Mouse (Mus musculus): ENCODE measurements around the gene Fcer2a. TPM values are rescaled to one million over a fixed set of nuclear protein-coding genes. Genes with fewer than 3 reads are reported as not detected.

Gene Fcer2a
- polyA plus RNA-seq, 1 experiment from 2014 or later: 0.38 TPM

DNA sequence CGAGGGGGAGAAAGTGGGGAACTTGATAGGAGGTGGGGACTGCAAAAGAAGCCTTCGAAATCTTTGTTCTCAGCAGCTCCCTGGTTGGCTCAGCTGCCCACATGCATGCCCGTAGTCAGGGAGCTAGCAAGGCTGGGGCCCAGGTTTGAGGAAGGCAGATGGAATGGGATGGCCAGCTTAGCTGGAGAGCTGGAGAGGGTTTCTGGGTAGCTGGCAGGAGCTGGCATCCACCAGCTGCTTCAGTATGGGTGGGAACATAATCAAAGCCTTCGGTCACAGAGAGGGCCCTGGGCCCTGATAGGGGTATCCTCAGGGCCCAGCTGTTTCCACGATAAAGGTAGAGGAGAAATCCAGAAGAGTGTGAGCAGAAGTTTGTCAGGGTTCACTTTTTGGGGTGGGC, 11.5 kb downstream of the Fcer2a start:
- Histone ChIP-seq H3K4me3 (replicated peaks; ENCODE audit: low read depth, low read length) (no peak overlapping the region), H3K27me3 (ENCODE audit: control insufficient read depth, insufficient read depth, low read length) (no peaks in the 10 kb centered on the region), H3K27ac (replicated peaks; ENCODE audit: low read depth, low read length) (no peak overlapping the region), H3K4me1 (ENCODE audit: control insufficient read depth, insufficient read depth, low read length) (peaks cover 6% of the 10 kb centered on the region), H3K36me3 (ENCODE audit: control insufficient read depth, insufficient read depth, low read length) (peaks cover 42% of the 10 kb centered on the region), H3K9ac (replicated peaks; ENCODE audit: low read length) (no peak overlapping the region), H3K9me3 (ENCODE audit: control insufficient read depth, low read length) (no peaks in the 10 kb centered on the region), H3K4me2 (ENCODE audit: low read length) (no peak overlapping the region)
- WGBS: 92% methylated on average over 5 of the region's 5 CpGs
- no peak for DNase-seq
- ATAC-seq (ENCODE audit: low FRiP score, low TSS enrichment): no peak

DNA sequence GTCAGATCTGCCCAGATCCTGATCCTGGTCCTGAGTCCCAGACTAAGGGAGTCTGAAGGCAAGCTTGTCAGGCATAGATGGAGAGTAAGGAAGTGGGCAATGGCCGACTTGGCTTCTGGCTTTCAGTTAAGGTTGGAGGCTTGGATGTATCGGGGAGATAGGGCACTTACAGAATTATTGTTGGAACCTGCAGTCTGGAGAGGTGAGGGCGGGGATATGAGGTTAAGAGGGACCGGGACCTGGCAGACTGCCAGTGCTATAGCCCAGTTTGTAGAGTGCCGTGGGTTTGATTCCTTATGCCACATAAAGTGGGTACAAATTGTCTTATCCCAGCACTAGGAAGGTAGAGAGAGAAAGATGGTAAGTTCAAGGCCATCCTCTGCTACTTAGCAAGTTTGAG, 14.3 kb downstream of the Fcer2a start:
- H3K9ac ChIP-seq (replicated peaks; ENCODE audit: low read length): no peak overlapping the region
- no peak for DNase-seq
- no peak for ATAC-seq (ENCODE audit: low FRiP score, low TSS enrichment)
- no peak overlapping the region for H3K4me3 ChIP-seq (replicated peaks; ENCODE audit: low read depth, low read length)
- H3K36me3 ChIP-seq (ENCODE audit: control insufficient read depth, insufficient read depth, low read length): peaks cover 42% of the 10 kb centered on the region
- no peak overlapping the region for H3K4me2 ChIP-seq (ENCODE audit: low read length)
- no peak overlapping the region for H3K27ac ChIP-seq (replicated peaks; ENCODE audit: low read depth, low read length)
- H3K9me3 ChIP-seq (ENCODE audit: control insufficient read depth, low read length): no peaks in the 10 kb centered on the region
- 93% methylated on average over 5 of the region's 5 CpGs for WGBS
- no peaks in the 10 kb centered on the region for H3K27me3 ChIP-seq (ENCODE audit: control insufficient read depth, insufficient read depth, low read length)
- H3K4me1 ChIP-seq (ENCODE audit: control insufficient read depth, insufficient read depth, low read length): peaks cover 10% of the 10 kb centered on the region

DNA sequence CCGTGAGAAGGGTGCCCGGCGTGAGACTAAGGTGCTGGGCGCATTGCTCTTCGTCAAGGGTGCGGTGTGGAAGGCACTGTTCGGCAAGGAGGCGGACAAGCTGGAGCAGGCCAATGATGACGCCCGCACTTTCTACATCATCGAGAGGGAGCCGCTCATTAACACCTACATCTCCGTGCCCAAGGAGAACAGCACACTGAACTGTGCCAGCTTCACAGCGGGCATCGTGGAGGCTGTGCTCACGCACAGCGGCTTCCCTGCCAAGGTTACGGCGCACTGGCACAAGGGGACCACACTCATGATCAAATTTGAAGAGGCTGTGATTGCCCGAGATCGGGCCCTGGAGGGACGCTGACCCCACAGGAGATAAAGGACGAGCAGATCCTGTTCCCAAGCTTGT, 14.7 kb downstream of the Fcer2a start:
- H3K27ac ChIP-seq (replicated peaks; ENCODE audit: low read depth, low read length): no peak overlapping the region
- H3K4me2 ChIP-seq (ENCODE audit: low read length): no peak overlapping the region
- H3K4me1 ChIP-seq (ENCODE audit: control insufficient read depth, insufficient read depth, low read length): peaks cover 10% of the 10 kb centered on the region
- H3K9me3 ChIP-seq (ENCODE audit: control insufficient read depth, low read length): no peaks in the 10 kb centered on the region
- ATAC-seq (ENCODE audit: low FRiP score, low TSS enrichment): no peak
- no peaks in the 10 kb centered on the region for H3K27me3 ChIP-seq (ENCODE audit: control insufficient read depth, insufficient read depth, low read length)
- peaks cover 42% of the 10 kb centered on the region for H3K36me3 ChIP-seq (ENCODE audit: control insufficient read depth, insufficient read depth, low read length)
- no peak for DNase-seq
- WGBS: 98% methylated on average over 23 of the region's 23 CpGs
- no peak overlapping the region for H3K4me3 ChIP-seq (replicated peaks; ENCODE audit: low read depth, low read length)
- no peak overlapping the region for H3K9ac ChIP-seq (replicated peaks; ENCODE audit: low read length)

DNA sequence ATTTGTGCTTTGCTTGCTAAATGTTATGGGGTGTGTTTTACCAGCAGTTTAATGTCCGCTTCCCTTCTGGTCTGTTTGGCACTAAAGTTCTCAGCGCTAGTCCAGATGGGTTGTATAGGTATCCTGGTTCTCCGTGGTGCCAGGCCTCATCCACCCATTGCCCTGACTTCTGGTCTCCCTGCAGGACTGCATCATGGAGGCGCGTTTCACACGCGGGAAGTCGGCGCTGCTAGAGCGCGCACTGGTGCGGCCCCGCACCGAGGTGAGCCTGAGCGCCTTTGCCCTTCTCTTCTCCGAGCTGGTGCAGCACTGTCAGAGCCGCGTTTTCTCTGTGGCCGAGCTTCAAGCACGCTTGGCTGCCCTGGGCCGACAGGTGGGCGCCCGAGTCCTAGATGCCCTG, 15.1 kb downstream of the Fcer2a start:
- Histone ChIP-seq H3K27me3 (ENCODE audit: control insufficient read depth, insufficient read depth, low read length) (no peaks in the 10 kb centered on the region), H3K9ac (replicated peaks; ENCODE audit: low read length) (no peak overlapping the region), H3K4me1 (ENCODE audit: control insufficient read depth, insufficient read depth, low read length) (peaks cover 10% of the 10 kb centered on the region), H3K36me3 (ENCODE audit: control insufficient read depth, insufficient read depth, low read length) (peaks cover 42% of the 10 kb centered on the region), H3K4me3 (replicated peaks; ENCODE audit: low read depth, low read length) (no peak overlapping the region), H3K4me2 (ENCODE audit: low read length) (no peak overlapping the region), H3K9me3 (ENCODE audit: control insufficient read depth, low read length) (no peaks in the 10 kb centered on the region), H3K27ac (replicated peaks; ENCODE audit: low read depth, low read length) (no peak overlapping the region)
- no peak for ATAC-seq (ENCODE audit: low FRiP score, low TSS enrichment)
- no peak for DNase-seq
- WGBS: 96% methylated on average over 23 of the region's 23 CpGs

DNA sequence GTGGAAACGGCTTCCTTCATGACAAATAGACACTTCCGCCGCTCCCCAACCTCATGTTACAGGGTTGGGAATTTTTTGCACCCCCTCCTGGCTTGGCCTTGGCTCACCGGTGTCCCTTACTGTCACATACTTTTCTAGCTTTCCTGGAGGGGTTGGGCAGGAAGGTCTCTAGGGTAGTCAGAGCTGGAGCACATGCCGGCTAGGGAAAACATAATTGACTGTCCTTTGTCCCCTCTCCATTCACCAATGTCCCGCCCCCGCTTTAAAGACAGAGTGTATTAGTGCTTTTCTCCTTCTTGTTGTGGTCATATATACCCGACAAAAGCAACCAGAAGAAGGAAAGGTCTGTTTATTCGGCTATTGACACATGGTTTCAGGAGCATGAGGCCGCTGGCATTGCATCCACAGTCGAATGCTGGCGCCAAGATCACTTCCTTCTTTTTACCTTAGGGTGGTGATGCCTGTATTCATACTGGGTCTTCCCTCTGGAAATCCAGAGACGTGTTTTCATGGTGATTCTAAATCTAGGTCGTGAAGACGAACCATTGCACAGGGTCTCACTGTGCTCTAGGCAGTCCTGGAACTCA, 16.9 kb downstream of the Fcer2a start:
- H3K27ac ChIP-seq (replicated peaks; ENCODE audit: low read depth, low read length): peak overlapping the region; percentile 83
- DNase-seq (peak; percentile 13), ATAC-seq (ENCODE audit: low FRiP score, low TSS enrichment) (0 out of 2 replicates have a peak, but pooled peaks have one; percentile 3)
- peak overlapping the region; percentile 93 for H3K4me3 ChIP-seq (replicated peaks; ENCODE audit: low read depth, low read length)
- no peaks in the 10 kb centered on the region for H3K27me3 ChIP-seq (ENCODE audit: control insufficient read depth, insufficient read depth, low read length)
- H3K36me3 ChIP-seq (ENCODE audit: control insufficient read depth, insufficient read depth, low read length): peaks cover 31% of the 10 kb centered on the region
- 5% methylated on average over 15 of the region's 15 CpGs for WGBS
- peaks cover 10% of the 10 kb centered on the region for H3K4me1 ChIP-seq (ENCODE audit: control insufficient read depth, insufficient read depth, low read length)
- H3K9ac ChIP-seq (replicated peaks; ENCODE audit: low read length): peak overlapping the region; percentile 96
- no peaks in the 10 kb centered on the region for H3K9me3 ChIP-seq (ENCODE audit: control insufficient read depth, low read length)
- peak overlapping the region; percentile 91 for H3K4me2 ChIP-seq (ENCODE audit: low read length)

DNA sequence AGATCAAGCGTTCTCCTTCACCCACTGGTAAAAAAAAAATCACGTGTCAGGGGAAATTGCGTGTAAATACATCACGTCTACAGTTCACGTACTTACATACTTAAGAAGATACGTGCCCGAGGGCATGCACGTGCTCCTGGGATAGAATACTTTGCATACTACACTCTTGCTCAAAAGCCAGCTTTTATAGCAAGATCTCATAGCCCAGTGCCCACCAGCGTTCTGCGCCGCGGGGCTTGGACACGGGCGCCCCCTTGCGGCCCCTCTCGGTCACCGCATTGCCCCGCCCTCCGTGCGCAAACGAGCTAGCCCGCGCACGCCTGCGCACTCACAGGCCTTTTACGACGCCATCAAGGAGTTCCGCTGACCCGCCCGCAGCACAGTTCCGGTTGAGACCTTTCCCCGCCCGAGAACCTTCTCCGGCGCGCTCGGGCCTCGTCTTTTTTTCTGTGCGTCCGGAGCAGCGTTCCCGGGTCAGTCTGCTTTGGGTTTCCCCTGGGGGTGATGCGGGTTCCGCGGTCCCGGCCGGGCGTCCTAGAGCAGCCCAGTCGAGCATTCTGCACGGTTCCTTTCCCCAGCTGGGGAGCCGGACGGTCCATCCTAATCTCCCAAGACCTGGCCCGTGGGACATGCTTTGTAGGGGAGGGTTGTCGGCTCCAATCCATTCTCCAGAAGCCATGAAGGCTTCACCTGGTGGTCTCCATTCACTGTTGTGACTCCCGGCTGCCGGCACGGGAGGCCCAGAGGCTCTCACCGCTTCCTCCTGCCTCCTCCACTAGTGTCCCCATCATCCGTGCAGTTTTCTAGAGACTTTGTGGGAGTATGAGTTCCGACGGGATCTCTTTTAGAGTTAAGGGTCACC, 17.6 kb downstream of the Fcer2a start, which contains the start of gene Trappc5:
TSS of gene Trappc5 (plus strand) at position 169 of the 862 bp plus-strand sequence.
- Histone ChIP-seq H3K27me3 (ENCODE audit: control insufficient read depth, insufficient read depth, low read length) (no peaks in the 10 kb centered on the region), H3K4me1 (ENCODE audit: control insufficient read depth, insufficient read depth, low read length) (peaks cover 10% of the 10 kb centered on the region), H3K4me3 (replicated peaks; ENCODE audit: low read depth, low read length) (peak within 1 kb of the TSS; percentile 93), H3K4me2 (ENCODE audit: low read length) (peak within 1 kb of the TSS; percentile 91), H3K9ac (replicated peaks; ENCODE audit: low read length) (peak within 1 kb of the TSS; percentile 96), H3K9me3 (ENCODE audit: control insufficient read depth, low read length) (no peaks in the 10 kb centered on the region), H3K27ac (replicated peaks; ENCODE audit: low read depth, low read length) (peak within 1 kb of the TSS; percentile 83), H3K36me3 (ENCODE audit: control insufficient read depth, insufficient read depth, low read length) (peaks cover 28% of the 10 kb centered on the region)
- 1% methylated on average over 61 of the region's 61 CpGs for WGBS
- peak; percentile 86 for ATAC-seq (ENCODE audit: low FRiP score, low TSS enrichment)
- peak; percentile 97 for DNase-seq

DNA sequence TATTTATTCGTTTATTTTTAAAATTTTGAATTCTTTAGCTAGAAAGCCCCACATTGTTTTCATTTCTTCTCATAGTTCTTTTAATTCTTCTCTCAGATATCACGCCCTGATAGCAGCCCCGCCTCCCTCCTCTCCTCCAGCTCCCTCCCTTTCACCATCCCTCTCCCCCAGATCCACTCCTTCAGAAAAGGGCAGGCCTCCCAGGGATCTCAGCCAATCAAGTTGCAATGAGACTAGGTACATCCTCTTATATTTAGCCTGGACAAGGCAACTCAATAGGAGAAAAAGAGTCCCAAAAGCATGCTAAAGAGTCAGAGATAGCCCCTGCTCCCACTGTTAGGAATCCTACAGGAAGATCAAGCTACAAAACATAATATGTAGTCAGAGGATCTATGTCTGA, 19.3 kb downstream of the Fcer2a start:
- no peak overlapping the region for H3K9ac ChIP-seq (replicated peaks; ENCODE audit: low read length)
- H3K27ac ChIP-seq (replicated peaks; ENCODE audit: low read depth, low read length): no peak overlapping the region
- ATAC-seq (ENCODE audit: low FRiP score, low TSS enrichment) (no peak), DNase-seq (no peak)
- peaks cover 11% of the 10 kb centered on the region for H3K36me3 ChIP-seq (ENCODE audit: control insufficient read depth, insufficient read depth, low read length)
- H3K9me3 ChIP-seq (ENCODE audit: control insufficient read depth, low read length): no peaks in the 10 kb centered on the region
- peaks cover 10% of the 10 kb centered on the region for H3K4me1 ChIP-seq (ENCODE audit: control insufficient read depth, insufficient read depth, low read length)
- no peak overlapping the region for H3K4me3 ChIP-seq (replicated peaks; ENCODE audit: low read depth, low read length)
- 51% methylated on average over 3 of the region's 3 CpGs for WGBS
- no peak overlapping the region for H3K4me2 ChIP-seq (ENCODE audit: low read length)
- no peaks in the 10 kb centered on the region for H3K27me3 ChIP-seq (ENCODE audit: control insufficient read depth, insufficient read depth, low read length)

DNA sequence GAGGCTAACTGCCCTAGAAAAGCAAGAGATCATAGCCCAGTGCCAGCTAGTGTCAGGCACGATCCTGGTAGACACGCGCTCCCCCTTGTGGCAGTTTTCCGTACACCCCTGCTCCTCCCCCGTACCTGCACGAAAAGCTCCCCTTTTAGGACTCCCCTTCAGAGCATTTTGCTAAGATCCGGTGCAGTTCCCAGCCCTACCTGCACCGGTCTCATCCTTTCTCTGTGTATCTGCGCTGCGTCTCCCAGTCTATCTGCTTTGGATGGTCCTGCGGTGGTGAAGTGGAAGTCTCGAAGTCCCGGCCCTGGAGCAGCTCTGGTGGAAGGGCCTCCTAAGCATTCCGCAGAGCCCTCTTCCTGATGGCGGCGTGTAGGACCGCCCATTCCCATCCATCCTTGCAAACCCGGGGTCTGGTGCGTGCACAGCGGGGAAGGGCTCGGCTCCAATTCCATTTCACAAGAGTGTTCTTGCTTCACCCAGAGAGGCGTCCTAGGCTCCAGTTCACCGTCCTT, 21.9 kb downstream of the Fcer2a start, which contains the start of gene Fcor:
TSS of gene Fcor (minus strand) at position 383 of the 512 bp plus-strand sequence.
- Histone ChIP-seq H3K27ac (replicated peaks; ENCODE audit: low read depth, low read length) (peak within 1 kb of the TSS; percentile 84), H3K4me2 (ENCODE audit: low read length) (peak within 1 kb of the TSS; percentile 65), H3K36me3 (ENCODE audit: control insufficient read depth, insufficient read depth, low read length) (no peaks in the 10 kb centered on the region), H3K9ac (replicated peaks; ENCODE audit: low read length) (peak within 1 kb of the TSS; percentile 39), H3K4me3 (replicated peaks; ENCODE audit: low read depth, low read length) (peak within 1 kb of the TSS; percentile 40), H3K4me1 (ENCODE audit: control insufficient read depth, insufficient read depth, low read length) (peaks cover under 1% of the 10 kb centered on the region), H3K27me3 (ENCODE audit: control insufficient read depth, insufficient read depth, low read length) (no peaks in the 10 kb centered on the region), H3K9me3 (ENCODE audit: control insufficient read depth, low read length) (no peaks in the 10 kb centered on the region)
- WGBS: under 1% methylated on average over 23 of the region's 23 CpGs
- peak; percentile 91 for DNase-seq
- peak; percentile 74 for ATAC-seq (ENCODE audit: low FRiP score, low TSS enrichment)

All from midbrain, embryonic 14.5 days (tissue).